Mouse (Mus musculus) kidney, postnatal 14 days (tissue): ENCODE data around the gene Cactin.

Experiments used
- DNase-seq: peaks from one replicate; pipeline ENCODE4 v3.0.0; 2022; ENCODE audit warnings: mixed read lengths

Gene Cactin

DNA sequence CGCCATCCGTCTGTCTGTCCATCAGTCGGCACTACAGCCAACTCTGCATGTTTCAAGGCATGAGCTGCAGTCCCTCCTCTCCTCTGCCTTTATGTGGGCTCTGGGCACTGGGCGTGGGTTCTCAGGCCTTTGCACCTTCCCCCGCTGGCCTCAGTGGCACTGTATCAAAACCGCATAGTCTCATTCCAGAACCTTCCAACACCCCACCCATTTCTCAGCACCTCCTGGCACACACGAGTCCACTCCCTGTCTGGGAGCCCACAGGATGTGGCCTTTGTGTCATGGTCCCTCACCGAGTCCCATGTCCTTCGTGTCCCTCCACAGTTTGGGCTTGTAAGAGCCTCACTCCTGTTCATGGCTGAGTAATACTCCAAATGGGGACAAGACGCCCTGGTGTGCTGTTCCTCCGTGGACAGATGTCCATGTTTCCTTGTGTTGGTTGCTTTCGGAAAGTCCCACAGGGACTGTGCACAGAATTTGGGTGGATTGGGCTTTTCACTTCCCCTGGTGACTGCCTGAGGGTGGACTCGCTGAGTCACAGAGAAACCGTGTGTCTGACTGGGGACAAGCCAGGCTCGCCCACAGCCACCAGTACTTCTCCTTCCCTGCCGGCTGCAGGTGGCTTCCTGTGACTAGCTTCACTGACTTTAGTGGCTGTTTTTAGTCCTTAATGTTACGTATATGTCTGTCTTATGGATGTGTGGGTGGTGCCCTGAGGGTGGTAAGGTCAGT is 22.4 kb upstream of the Cactin start:
- no peak for DNase-seq

DNA sequence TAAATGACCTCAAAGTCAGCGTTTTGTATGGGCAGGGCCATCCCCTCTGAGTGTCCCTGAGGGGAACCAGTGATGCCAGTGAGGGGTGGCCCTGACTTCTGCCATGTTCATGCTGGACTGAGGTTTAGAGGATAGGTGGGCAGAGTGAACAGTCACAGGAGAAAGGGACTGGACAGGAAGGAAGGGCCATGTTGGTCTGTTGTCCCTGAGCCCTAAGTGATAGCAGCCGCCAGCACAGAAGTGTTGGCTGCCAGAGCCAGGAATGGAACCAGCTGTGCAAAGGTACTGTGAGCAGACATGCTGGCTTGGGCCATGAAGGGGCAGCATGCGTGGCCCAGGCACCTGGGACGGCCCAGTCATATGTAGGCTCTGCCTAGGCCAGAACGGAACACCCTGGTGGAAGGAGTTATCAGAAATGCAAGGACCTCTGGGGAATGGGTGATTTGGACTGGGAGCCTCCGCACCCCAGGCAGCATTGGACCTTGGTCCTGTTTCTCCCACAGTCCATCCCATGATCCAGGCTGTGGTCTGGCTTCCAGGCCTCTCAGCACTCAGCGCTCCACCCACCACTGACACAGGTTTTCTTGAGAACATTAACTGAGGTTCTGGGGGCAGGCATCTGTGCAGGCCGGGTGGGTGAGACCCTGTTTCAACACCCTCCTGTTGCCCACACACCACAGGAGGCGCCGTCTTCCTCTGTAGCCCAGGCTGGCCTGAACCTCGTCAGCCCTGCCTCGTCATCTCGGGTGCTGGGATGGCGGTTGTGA is 21.1 kb upstream of the Cactin start:
- peak; percentile 74 for DNase-seq

DNA sequence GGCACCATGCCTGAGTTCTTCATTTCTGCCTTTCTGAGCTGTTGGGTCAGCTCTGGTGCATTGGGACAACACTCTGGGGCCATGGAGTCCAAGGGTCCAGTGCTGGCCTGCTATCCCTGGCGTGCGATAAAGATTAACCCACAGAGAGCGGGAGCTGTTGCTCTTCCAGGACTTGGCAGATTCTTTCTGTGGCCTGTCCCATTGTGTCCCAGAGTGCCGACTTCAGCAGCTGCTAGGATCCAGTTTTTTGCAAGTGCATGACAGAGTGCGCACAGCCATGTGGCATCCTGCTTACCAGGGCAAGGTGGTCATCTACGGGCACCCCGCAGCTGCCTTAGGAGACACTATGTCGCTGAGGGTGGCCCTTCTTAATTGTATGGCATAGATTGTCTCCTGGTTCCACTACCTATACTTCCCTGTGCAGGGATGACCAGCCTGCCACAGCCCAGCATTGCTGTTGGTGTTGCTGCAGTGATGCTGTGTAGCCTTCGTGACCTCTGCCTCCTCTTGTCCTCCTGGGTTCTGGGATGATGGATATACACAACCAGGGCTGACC is 20.5 kb upstream of the Cactin start:
- peak; percentile 78 for DNase-seq

DNA sequence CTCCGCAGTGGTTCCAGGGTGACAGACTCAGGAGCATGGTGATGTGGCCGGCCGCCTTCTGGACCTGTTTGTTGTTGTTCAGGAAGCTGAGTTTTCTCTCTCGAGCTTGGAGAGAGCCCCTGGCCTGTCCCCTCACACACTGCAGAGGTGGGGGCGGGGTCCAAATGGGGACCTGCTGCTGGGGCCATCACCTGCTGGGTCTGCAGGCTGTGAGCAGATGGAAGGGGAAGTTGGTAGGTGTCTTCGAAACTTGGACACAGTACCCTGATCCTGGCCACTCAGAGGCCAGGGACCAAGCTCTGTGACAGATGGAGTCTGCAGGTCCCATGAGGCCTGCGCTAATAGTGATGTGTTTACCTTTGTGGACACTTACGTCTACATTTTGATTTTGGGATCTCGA is 19.6 kb upstream of the Cactin start:
- no peak for DNase-seq

DNA sequence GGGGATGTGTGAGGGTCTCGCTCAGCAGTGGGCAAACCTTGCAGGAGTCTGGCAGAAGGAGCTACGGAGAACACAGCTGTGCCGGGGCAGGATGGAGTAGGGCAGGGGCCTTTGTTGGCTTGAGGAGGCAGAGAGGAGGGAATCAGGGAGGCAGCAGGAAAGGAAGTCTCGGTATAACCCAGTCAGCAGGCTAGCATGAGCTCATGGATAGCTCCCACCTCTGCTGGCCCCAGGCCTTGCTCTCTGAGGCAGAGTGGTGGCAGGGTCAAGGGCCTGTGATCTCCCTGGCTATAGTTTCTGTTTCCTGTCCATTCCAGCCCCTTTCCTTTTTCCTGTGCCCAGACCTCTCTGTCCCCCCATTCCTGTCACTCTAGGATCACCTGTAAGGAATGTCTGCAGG is 18.6 kb upstream of the Cactin start:
- no peak for DNase-seq

DNA sequence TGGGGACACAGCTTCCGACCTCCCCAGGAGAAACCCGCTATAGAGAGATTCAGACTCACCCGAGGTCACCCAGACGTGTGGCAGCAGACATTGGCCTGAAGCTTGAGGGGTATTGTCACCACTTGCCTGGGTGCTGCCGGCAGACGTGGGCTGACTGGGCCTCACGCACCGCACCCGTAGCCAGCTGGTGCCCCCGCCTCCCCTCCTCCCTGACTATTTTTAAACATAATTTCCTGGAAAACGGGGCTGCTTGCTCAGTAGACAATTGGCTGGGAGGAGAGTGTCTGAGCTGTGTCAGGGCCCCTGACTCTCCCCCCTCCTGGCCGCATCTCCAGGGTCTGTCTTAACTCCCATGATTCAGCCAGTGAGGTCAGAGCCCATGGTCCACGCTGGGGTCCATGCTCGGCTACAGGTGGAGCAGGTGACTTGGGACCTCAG is 18.1 kb upstream of the Cactin start:
- DNase-seq = peak; percentile 61

DNA sequence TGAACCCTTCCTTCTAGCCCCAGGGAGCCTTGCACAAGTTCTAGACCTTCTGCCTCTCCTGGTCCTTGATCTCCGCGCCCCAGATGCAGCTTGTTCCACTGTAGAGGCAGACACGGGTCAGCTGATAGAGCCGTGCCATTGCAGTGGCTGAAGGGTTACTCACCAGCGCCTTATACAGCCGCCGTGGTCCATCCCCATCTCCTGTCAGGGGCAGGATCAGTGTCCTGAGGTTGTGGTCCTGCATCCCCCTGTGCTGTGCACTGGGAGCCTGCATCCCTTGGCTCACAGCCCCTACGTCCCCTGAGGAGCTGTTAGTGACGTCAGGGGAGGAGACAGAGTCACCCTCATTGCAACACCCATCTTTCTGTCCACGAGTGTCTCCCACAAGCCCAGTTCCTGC is 17.6 kb upstream of the Cactin start:
- no peak for DNase-seq

DNA sequence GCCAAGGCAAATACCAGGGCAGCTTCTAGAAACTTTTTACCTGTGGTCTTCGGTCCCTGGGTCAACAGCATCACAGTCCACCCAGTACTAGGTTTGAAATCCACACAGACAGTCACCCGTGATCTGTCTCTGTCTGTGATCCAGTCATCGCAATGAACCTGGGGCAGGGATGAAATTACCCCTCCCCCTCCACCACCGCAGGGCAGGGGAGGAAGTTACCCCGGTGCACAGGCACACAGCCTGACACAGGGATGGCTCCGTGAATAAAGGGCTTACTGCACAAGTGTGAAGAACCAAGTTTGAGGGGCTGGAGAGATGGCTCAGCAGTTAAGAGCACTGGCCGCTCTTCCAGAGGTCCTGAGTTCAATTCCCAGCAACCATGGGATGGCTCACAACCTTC is 17.1 kb upstream of the Cactin start:
- DNase-seq = no peak

DNA sequence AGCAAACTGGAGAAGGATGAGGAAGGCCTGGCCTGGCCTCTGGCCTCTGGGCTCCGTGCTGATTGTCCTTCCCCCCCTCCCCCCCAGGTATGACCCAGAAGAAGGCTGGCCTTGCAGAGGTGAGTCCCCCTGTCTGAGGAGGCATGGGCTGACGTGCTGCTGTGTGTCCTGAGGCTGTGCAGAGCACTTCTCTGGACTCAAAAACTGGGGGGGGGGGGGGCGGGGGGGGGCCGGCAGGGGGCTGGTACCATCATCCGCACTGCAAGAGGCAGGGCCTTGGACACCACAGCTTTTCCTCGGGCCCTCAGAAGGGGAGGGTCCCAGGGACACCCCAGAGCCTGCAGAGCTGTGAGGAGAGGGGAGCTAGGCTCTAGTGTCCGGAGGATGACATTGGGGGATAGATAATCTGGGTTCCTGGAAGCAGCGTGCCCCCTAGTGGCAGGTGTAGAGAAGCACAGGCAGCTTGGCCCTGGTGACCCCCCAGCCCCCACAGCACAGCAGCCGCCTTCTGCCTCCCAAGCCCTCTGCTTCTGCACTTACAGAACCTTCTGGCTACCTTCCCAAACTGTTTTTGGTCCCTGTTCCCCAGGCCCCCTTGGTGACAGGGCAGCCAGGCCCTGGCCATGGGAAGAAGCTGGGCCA is 16.2 kb upstream of the Cactin start:
- peak; percentile 68 for DNase-seq

DNA sequence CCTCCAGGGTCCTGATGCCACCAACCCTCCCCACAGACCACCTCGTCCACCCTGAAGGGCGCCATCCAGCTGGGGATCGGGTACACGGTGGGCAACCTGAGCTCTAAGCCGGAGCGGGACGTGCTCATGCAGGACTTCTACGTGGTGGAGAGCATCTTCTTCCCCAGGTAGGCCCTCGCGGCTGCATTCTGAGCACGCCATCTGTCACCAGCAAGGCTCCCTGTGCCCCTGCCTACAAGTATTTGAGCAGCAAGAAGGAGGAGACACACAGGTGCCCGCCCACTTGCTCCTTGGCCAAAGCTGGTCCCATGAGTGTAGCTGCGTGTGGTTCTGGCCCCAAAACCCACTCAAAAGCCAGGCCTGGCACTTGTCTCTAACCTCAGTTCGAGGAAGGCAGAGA is 15.2 kb upstream of the Cactin start:
- DNase-seq = no peak

DNA sequence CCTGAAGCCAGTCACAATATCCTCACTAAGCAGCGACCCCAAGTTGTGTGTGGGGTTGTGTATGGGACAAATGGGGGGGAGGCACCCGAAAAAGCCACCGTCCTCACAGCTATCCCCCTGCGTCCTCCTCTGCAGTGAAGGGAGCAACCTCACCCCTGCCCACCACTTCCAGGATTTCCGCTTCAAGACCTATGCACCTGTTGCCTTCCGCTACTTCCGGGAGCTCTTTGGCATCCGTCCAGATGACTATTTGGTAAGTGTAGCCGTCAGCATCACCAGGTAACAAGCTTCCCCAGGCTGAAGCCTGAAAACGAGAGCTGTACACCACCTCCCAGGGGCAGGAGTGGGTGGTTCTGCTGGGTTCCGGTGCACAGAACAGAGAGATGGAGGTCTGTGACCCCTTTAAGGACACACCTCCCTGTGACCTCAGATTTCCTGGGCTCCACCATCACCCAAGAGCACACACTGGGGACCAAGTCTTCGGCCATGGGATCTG is 14.7 kb upstream of the Cactin start:
- DNase-seq = no peak

DNA sequence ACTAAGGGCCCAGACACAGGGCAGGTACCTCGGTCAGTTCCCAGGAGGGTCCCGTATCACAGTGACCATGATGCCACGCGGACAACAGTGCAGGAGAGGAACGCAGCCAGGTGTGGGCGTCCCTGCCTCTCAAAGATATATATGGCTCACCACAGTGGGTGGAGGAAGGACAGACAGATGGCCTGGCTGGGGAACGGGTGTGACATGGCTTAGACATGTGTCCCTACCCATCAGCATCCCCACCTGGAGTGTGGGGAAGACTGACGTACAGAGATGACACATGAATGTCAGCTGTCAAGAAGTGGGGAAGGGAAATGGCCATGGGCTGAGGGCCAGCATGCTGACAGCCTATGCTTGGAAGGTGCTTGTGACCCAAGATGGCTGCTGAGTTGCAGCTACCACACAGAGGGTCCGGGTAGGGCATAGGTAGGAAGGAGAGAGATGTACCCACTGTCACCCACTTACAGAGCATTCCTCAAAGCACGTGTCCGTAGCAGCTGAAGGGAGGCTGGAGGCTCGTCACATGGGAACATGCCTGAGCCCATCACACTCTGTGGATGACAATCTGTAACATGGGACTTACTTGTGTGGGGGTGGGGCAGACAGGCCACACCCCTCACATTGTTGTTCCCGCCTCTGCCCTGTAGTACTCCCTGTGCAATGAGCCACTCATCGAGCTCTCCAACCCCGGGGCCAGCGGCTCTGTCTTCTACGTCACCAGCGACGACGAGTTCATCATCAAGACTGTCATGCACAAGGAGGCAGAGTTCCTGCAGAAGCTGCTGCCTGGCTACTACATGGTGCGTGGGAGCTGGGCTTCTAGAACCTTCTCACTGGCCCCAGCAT is 13.8 kb upstream of the Cactin start:
- no peak for DNase-seq

DNA sequence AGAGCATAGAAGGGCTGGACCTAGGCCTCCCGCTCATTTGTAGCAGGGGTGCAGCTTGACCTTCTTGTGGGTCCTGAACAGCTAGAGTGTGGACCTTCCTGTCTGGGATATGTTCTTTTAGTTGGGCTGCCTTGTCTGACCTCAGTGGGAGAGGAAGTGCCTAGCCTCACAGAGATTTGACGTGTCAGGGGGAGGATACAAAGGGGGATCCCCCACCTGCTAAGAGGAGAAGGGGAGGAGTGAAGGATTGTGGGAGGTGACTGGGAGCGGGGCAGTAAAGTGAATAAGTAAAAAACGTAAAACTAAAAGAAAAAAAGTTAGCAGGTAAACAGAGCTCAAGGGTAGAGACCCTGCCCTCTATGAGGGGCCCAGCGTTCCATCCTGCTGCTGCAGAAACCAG is 11.3 kb upstream of the Cactin start:
- DNase-seq = no peak

DNA sequence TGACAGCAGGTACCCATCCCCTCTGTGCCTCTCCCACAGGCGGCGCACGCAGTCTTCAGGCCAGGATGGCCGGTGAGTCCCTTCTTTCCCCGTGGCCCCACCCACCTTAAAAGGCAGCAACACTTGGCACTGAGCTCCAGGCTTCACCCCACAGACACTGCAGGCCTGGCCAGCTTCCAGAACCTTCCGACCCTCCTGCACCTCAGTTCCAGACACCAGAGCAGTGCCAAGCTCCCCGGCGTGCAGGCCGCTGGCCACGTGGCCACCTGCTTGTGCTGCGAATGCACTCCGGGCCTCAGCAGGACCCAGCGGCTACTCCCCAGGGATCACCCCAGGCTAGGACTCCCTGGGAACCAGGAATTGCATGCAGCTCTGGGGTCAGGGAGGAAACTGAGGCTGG is 7.3 kb upstream of the Cactin start:
- DNase-seq = no peak

DNA sequence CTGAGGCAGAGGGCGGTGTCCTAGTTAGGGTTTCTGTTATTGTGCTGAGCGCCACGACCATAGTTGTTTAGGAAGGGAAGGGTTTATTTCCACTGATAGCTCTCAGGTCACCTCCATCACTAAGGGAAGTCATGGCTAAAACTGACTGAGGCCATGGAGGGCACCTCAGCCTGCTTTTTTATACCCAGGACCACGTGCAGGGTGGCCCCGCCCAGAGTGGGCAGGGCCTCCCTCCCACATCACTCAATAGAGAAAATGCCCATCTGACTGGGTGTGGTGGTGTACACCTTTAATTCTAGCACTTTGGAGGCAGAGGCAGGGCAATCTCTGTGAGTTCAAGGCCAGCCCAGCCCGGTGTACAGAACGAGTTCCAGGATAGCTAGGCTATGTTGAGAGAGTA is 6.7 kb upstream of the Cactin start:
- no peak for DNase-seq

DNA sequence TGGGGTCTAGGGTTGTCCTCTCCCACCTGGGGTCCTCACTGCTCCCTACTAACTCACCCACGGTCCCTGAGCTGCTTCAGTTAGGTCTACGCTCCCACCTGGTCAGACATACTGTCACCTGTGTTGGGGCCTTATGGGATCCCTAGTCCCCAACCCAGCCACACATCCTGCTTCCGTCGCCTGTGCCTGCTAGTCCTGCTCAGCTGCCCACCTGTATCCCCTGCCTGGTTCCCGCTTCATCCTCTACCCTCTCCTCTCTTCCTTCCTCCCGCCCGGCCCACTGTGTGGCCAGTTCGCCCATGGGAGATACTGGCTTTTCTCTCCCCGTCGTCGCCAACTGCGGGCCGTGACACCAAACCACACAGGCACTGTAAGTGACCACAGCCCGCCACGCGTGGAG is 5.3 kb upstream of the Cactin start:
- DNase-seq = no peak

DNA sequence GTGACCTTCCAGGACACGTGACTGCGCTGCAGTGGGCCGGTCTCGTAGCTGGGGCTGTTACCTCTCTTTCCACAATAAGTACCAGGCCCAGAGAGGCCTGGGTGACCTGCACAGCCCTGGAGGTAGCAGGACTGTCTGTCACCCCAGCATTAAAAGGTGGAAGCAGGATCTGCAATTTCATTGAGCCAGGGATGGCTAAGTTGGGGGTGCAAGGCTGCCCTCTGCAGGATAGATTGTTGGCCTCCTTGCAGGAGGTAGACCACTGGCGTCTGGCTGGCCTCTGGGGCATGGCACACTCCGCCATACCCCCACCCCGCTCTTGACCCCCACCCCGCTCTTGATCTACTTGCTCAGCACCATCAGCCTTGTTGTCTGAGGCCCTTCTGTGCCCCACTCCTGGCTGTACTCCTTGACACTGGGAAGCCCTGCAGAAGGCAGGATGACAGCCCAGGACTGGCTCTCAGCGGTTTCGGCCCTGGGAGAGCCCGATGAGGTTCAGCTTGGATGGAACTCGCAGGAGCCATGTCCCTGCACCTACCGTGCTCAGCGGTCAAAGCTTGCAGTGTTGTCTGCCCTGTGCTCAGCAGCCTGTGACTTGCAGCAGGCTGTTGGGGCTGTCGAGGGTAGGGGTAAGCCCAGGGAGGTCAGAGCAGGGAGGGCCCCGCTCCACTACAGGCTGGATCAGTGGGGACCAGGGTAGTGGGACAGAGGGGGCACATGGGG is 4.4 kb upstream of the Cactin start:
- DNase-seq = peak; percentile 56

DNA sequence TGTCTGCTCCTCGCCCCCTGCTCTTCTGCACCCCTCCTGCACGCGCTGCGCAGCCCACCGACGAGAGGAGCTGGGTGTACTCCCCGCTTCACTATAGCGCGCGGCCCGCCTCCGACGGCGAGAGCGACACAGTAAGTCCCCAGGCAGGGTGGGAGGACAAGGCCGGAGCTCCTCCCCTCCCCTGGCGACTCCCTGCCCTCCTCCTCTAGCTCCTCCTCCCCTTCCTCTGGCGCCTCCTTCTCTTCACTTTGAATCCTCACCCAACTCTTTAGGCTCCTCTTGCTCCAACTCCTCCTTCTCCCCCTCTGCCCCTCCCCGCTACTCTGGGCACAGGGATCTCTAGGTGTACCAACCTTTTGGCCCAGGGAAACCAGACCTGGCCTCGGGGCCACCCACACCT is 3.6 kb upstream of the Cactin start:
- peak; percentile 81 for DNase-seq

DNA sequence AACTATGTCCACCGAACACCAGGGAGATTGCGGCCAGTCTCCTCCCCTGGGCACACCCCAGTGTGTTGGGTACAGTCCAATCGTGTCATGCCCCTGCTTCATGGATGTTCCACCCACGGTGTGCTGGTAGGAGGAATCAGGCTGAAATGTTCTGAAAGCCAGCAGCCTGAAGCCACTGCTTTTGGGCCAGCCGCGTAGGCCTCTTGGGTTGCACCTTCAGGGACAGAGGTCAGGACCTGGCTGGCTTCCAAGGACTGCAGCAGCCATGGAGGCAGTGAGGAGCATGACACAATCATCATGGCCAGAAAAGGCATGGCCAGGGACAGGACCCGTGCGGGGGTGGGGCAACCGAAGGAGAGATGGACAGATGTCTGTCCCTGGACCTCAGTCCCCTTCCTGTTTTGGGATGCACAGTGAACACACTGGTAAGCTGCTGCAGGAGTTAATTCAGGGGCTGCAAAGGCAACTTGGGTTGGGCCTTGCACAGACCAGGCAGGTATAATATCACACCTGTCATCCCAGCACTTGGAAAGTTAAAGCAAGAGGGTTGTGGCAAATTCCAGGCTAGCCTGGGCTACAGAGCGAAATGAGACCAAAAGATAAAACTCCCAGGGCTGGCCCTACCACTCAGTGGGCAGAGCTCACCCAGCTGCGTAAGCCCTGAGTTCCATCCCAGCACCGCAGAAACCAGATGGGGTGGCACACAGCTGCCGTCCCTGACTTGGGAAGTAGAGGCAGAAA is 2.1 kb upstream of the Cactin start:
- DNase-seq = peak; percentile 46

DNA sequence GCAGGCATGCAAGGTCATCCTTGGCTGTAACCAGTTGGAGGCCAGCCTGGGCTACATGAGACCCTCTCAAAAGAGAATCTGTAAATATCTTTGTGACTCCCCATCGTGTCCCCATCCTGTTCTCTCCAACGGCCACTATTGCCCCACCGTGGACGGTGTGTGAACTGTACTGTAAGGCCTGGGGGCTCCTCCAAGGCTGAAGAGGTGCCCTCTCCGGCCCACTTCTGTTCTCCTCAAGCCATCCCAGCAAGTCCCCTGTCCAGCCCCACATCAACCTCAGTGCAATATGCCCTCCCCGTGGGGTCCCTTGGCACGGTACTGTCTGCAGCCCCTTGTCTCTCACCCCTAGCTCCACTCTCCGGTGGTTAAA is 1.6 kb upstream of the Cactin start:
- no peak for DNase-seq
